Mouse (Mus musculus) kidney, adult 2 months (tissue): ENCODE results near the gene Hsd17b11.

Source experiments
- CTCF ChIP-seq: fragments of 200-500 bp; conservative IDR thresholded peaks from 2 replicates; pipeline ENCODE4 v1.5.1; 2011; ENCODE audit warnings: low read depth, mild to moderate bottlenecking, control low read depth, low read length, moderate library complexity, mixed read lengths; ENCODE audit not compliant: insufficient read depth, insufficient read length
- POLR2A ChIP-seq: fragments of 200-500 bp; IDR thresholded peaks from one replicate; pipeline ENCODE4 v1.6.1; 2011; ENCODE audit warnings: low read depth, low read length, control low read depth

DNA sequence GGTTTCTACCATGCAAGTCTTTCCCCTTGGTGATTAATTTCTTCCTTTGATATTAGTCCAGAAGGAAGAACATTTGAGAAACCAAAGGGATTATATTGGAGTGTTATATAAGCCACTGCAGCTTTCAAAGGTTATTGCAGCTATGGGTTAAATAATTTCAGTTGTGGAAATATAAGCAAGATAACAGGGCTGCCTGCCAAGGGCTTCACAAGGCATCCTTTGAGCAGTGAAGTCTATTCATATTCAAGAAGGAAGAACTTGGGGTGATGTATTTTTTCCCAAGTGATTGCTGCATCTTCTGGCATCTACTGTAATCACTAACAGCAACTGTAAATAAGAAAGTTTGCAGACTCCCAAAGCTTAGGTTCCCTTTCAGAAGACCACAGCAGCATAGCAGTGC lies 10.3 kb downstream of the Hsd17b11 start:
- TF ChIP-seq POLR2A (no peak), CTCF (no peak)
